Mouse (Mus musculus) lung, adult 2 months (tissue): ENCODE data around the gene Nanp. TPM values are rescaled to one million over a fixed set of nuclear protein-coding genes. Genes with fewer than 3 reads are reported as not detected.

Source experiments
- DNase-seq: peaks from one replicate; pipeline ENCODE4 v3.0.0; 2022
- H3K4me1 ChIP-seq: fragments of 200-500 bp; 2 replicates; pipeline ENCODE4 v1.6.1; 2011; ENCODE audit warnings: low read length; ENCODE audit not compliant: control insufficient read depth, insufficient read depth
- H3K4me3 ChIP-seq: fragments of 200-500 bp; replicated peaks from 2 replicates; pipeline ENCODE3; 2011; ENCODE audit warnings: low read depth, mild to moderate bottlenecking, control low read depth, low read length; ENCODE audit errors: extremely low read depth
- CTCF ChIP-seq: fragments of 200-500 bp; IDR thresholded peaks from 2 replicates; pipeline ENCODE4 v1.5.1; 2011; ENCODE audit warnings: mild to moderate bottlenecking, low read length, control low read depth; ENCODE audit not compliant: insufficient read depth
- POLR2A ChIP-seq: fragments of 200-500 bp; IDR thresholded peaks from 2 replicates; pipeline ENCODE4 v1.6.1; 2011; ENCODE audit warnings: low read depth, mild to moderate bottlenecking, control low read depth, low read length, borderline replicate concordance; ENCODE audit errors: extremely low read depth
- WGBS: fragments of 180-500 bp; shearing (Covaris S2); methylation state at CpG from one replicate; pipeline ENCODE4 v1.1.7; 2018; 5-methylcytosine and 5-hydroxymethylcytosine counted together
- polyA plus RNA-seq: library from polyadenylated mRNA; depleted of rRNA; stranded (reverse); fragments of >200 nt; gene quantifications from 2 replicates; pipeline ENCODE4 v1.2.3, GENCODE M21; 2012; rRNA removed

Gene Nanp
- polyA plus RNA-seq, 1 experiment: 1.8 TPM

GRCm38 (mm10) chr2:151000402-151001178 lies 38.6 kb downstream of the Nanp start:
- TF ChIP-seq CTCF (peak; percentile 86), POLR2A (no peak)
- 48% methylated on average over 7 of the region's 7 CpGs for WGBS
- Histone ChIP-seq H3K4me3 (no peak overlapping the region), H3K4me1 (no peaks in the 10 kb centered on the region)
- no peak for DNase-seq

- Histone ChIP-seq H3K4me1 (no peaks in the 10 kb centered on the region), H3K4me3 (no peak overlapping the region)
- TF ChIP-seq CTCF (no peak), POLR2A (no peak)
- 66% methylated on average over 3 of the region's 3 CpGs for WGBS
- no peak for DNase-seq
These were observed 40.2 kb downstream of the Nanp start for GRCm38 (mm10) chr2:150999021-150999420.

- no peaks in the 10 kb centered on the region for H3K4me1 ChIP-seq
- H3K4me3 ChIP-seq: no peak overlapping the region
- DNase-seq: no peak
- TF ChIP-seq CTCF (no peak), POLR2A (no peak)
- 82% methylated on average over 5 of the region's 5 CpGs for WGBS
These were observed 41.6 kb downstream of the Nanp start for GRCm38 (mm10) chr2:150997618-150998017.

GRCm38 (mm10) chr2:150995324-150995723 lies 43.9 kb downstream of the Nanp start:
- no peak for DNase-seq
- TF ChIP-seq CTCF (no peak), POLR2A (no peak)
- Histone ChIP-seq H3K4me1 (no peaks in the 10 kb centered on the region), H3K4me3 (no peak overlapping the region)
- 56% methylated on average over 4 of the region's 4 CpGs for WGBS

GRCm38 (mm10) chr2:150991050-150991449 lies 48.1 kb downstream of the Nanp start:
- WGBS: 87% methylated on average over 4 of the region's 4 CpGs
- DNase-seq: no peak
- H3K4me3 ChIP-seq: no peak overlapping the region
- H3K4me1 ChIP-seq: no peaks in the 10 kb centered on the region
- no peak for TF ChIP-seq CTCF
- no peak for TF ChIP-seq POLR2A

GRCm38 (mm10) chr2:150990506-150990905 lies 48.7 kb downstream of the Nanp start:
- WGBS: 77% methylated on average over 2 of the region's 2 CpGs

GRCm38 (mm10) chr2:150985359-150985758 lies 53.8 kb downstream of the Nanp start:
- 98% methylated on average over 2 of the region's 2 CpGs for WGBS

More at GRCm38 (mm10) chr2:150990506-150990905, 48.7 kb downstream of the Nanp start:
- TF ChIP-seq CTCF (no peak), POLR2A (no peak)
- no peaks in the 10 kb centered on the region for H3K4me1 ChIP-seq
- no peak overlapping the region for H3K4me3 ChIP-seq
- DNase-seq: no peak

GRCm38 (mm10) chr2:150982051-150982450 lies 57.1 kb downstream of the Nanp start:
- no peak for TF ChIP-seq CTCF
- no peak for TF ChIP-seq POLR2A
- no peaks in the 10 kb centered on the region for H3K4me1 ChIP-seq
- H3K4me3 ChIP-seq: no peak overlapping the region
- no peak for DNase-seq

More at GRCm38 (mm10) chr2:150985359-150985758, 53.8 kb downstream of the Nanp start:
- DNase-seq: no peak
- H3K4me3 ChIP-seq: no peak overlapping the region
- no peak for TF ChIP-seq CTCF
- no peak for TF ChIP-seq POLR2A
- H3K4me1 ChIP-seq: no peaks in the 10 kb centered on the region

- Histone ChIP-seq H3K4me3 (no peak overlapping the region), H3K4me1 (no peaks in the 10 kb centered on the region)
- 70% methylated on average over 7 of the region's 7 CpGs for WGBS
- TF ChIP-seq CTCF (no peak), POLR2A (no peak)
- DNase-seq: no peak
These were observed 57.7 kb downstream of the Nanp start for GRCm38 (mm10) chr2:150981524-150981923.

GRCm38 (mm10) chr2:150979861-150980620 lies 59.2 kb downstream of the Nanp start:
- no peak overlapping the region for H3K4me3 ChIP-seq
- no peak for TF ChIP-seq POLR2A
- TF ChIP-seq CTCF: no peak
- H3K4me1 ChIP-seq: no peaks in the 10 kb centered on the region
- WGBS: 83% methylated on average over 14 of the region's 14 CpGs
- DNase-seq: no peak

Other genes with a start within 250 kb of the Nanp start
- 59.1 and 60.0 TPM in 2 replicates for gene Abhd12, start 134.7 kb downstream of the Nanp start, polyA plus RNA-seq
- gene Gins1, start 134.0 kb downstream of the Nanp start, polyA plus RNA-seq: 0.39 and 0.49 TPM in 2 replicates
- 2.0 and 2.2 TPM in 2 replicates for gene Ninl, start within 50 bp of the Nanp start, polyA plus RNA-seq
- gene Gm14151, start 53.0 kb upstream of the Nanp start, polyA plus RNA-seq: not detected in 2 replicates
- not detected in 2 replicates for gene Gm14147, start 58.8 kb upstream of the Nanp start, polyA plus RNA-seq